Mouse (Mus musculus) erythroblast, embryonic 14.5 days (primary cell): Measurements from ENCODE around the gene A930033H14Rik. TPM values are rescaled to one million over a fixed set of nuclear protein-coding genes. Genes with fewer than 3 reads are reported as not detected.

Experiments
- H3K27me3 ChIP-seq: 2 replicates; pipeline ENCODE4 v1.6.1; 2012; ENCODE audit warnings: inconsistent platforms; ENCODE audit not compliant: control insufficient read depth
- H3K36me3 ChIP-seq: 2 replicates; pipeline ENCODE4 v1.6.1; 2012; ENCODE audit warnings: mild to moderate bottlenecking, inconsistent platforms; ENCODE audit not compliant: control insufficient read depth
- H3K4me1 ChIP-seq: 2 replicates; pipeline ENCODE4 v1.6.1; 2012; ENCODE audit warnings: inconsistent platforms; ENCODE audit not compliant: control insufficient read depth
- H3K4me3 ChIP-seq: replicated peaks from 2 replicates; pipeline ENCODE3; 2012; ENCODE audit warnings: moderate library complexity, mild to moderate bottlenecking, inconsistent platforms
- H3K9me3 ChIP-seq: 2 replicates; pipeline ENCODE4 v1.6.1; 2012; ENCODE audit warnings: low read length, inconsistent platforms, mixed read lengths; ENCODE audit not compliant: control insufficient read depth
- GATA1 ChIP-seq: IDR thresholded peaks from 2 replicates; pipeline ENCODE4 v1.6.1; 2012; ENCODE audit warnings: low read length, inconsistent platforms, mixed read lengths
- TAL1 ChIP-seq: IDR thresholded peaks from 3 replicates; pipeline ENCODE4 v1.6.1; 2012; ENCODE audit warnings: low read length, inconsistent platforms, mixed read lengths
- polyA plus RNA-seq: library from polyadenylated mRNA; stranded (reverse); fragments of >175 nt; gene quantifications from 2 replicates; pipeline ENCODE4 v1.2.3, GENCODE M21; 2012

The A930033H14Rik gene
- polyA plus RNA-seq, 1 experiment, result not detected

DNA sequence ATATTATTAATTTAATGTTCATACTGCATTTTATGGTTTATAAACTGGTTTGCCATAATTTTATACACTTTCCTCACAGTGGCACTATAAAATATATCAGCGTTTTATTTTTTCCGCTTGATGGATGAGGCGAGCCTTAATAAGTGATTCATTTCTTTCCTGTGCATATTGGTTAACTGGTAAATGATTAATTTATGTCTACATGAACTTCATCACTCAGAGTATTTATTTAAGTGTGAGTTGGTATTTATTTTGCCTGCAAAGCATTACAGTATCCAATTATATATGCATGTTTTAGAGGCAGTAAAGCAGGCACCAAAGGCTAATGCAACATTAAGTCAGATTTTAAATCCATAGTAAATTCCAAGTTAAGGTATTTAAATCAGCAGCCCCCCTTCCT is 47.1 kb downstream of the A930033H14Rik start:
- H3K4me1 ChIP-seq, result no peaks in the 10 kb centered on the region
- no peaks in the 10 kb centered on the region for H3K36me3 ChIP-seq
- H3K4me3 ChIP-seq, result no peak overlapping the region
- TF ChIP-seq GATA1 (no peak), TAL1 (no peak)
- no peaks in the 10 kb centered on the region for H3K27me3 ChIP-seq
- H3K9me3 ChIP-seq, result peaks cover 2% of the 10 kb centered on the region; the same call in 1 of the 2 replicates

DNA sequence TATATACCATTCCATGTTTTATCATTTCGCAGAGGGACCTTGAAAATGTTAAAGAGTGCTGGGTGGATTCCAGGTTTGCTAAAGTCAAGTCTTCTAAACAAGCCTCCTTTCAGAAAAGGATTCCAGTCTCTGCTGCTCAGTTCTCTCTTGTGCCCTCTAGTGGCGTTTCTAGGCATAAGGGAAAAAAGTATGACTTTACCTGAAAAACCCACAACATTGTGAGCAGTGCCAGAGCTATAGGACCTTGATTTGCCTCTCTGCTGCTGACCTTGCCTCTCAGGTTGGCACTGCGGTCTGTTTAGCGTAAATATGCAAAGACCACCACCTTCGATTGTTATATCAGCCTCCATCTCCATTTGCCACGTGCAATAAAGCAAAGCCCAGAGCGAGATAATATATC is 47.8 kb downstream of the A930033H14Rik start:
- Histone ChIP-seq H3K4me3 (no peak overlapping the region), H3K36me3 (no peaks in the 10 kb centered on the region), H3K9me3 (peaks cover 2% of the 10 kb centered on the region; the same call in 1 of the 2 replicates), H3K27me3 (no peaks in the 10 kb centered on the region), H3K4me1 (no peaks in the 10 kb centered on the region)
- TF ChIP-seq TAL1 (no peak), GATA1 (no peak)

DNA sequence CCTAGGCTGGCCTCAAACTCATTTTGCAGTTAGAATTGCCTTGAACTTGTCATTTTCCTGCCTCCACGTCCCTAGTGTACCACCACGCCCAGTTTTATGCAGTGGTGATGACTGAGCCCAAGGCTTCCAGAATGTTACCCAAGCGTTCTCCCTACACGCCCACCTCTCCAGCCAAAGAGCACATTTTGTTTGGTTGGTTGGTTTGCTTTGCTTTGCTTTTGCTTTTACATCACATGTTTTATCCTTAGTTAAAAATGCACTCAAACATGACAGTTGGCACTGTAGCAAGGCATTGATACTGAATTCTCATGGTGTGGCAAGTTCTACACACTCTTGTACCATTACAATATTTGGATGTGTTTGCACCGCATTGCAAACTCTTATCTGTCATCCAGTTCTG is 49.7 kb downstream of the A930033H14Rik start:
- H3K9me3 ChIP-seq, result peaks cover 2% of the 10 kb centered on the region; the same call in 1 of the 2 replicates
- no peak overlapping the region for H3K4me3 ChIP-seq
- TF ChIP-seq GATA1, result no peak
- TF ChIP-seq TAL1, result no peak
- no peaks in the 10 kb centered on the region for H3K27me3 ChIP-seq
- no peaks in the 10 kb centered on the region for H3K36me3 ChIP-seq
- no peaks in the 10 kb centered on the region for H3K4me1 ChIP-seq

DNA sequence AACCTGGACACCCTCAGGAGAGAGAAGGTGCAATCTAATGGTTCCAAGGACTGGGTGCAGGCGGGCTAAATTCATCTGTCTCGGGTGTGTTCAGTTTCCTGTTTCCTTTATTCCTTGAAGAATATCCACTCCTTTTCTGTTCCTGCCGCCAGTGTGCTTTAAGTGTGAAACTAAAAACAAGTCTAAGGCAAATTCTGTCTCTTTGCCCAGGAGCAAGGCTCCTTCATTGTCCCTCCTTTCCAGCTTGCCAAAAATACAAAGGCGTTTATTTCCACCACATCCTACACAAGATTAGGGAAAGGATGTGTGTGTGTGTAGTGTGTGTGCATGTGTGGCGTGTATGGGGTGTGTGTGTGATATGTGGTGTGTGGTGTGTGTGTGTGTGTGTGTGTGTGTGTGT is 50.3 kb downstream of the A930033H14Rik start:
- no peaks in the 10 kb centered on the region for H3K4me1 ChIP-seq
- TF ChIP-seq GATA1 (no peak), TAL1 (no peak)
- no peaks in the 10 kb centered on the region for H3K36me3 ChIP-seq
- H3K27me3 ChIP-seq, result no peaks in the 10 kb centered on the region
- H3K9me3 ChIP-seq, result peaks cover 2% of the 10 kb centered on the region; the same call in 1 of the 2 replicates
- H3K4me3 ChIP-seq, result no peak overlapping the region

DNA sequence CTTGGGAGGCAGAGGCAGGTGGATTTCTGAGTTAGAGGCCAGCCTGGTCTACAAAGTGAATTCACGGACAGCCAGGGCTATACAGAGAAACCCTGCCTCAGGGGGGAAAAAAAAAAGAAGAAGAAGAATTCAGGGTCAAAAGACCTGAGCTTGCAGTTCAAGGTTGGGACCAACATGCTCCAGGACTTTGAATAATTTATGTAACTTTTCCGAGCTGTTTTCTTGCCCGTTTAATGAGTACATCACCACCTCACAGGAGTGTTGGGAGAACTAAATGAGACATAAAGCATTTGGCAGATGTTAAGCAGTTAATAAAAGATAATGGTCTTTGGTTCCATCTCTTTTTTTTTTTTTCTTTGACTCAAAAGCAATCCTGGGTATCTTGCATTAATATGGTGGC is 51.4 kb downstream of the A930033H14Rik start:
- Histone ChIP-seq H3K9me3 (peaks cover 2% of the 10 kb centered on the region; the same call in 1 of the 2 replicates), H3K4me1 (no peaks in the 10 kb centered on the region), H3K36me3 (no peaks in the 10 kb centered on the region), H3K4me3 (no peak overlapping the region), H3K27me3 (no peaks in the 10 kb centered on the region)
- TF ChIP-seq GATA1, result no peak
- no peak for TF ChIP-seq TAL1

DNA sequence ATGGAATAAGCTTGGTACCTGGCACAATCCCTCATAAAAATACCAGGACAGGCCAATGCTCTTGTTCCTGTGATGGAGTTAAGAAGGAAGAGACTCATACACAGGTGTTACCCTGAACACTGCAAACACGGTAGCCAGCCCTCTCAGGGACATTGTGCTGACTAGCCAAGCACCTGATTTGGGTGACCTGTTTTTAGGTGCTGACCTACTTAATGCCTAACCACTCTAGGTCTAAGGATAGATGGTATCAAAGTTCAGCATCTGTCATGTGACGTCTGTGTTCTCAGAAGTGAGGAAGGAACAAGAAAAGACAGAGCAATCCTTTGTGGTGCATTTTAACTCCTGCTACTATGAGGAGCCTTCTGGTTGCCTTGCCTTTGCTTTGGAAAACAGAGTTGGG is 52.0 kb downstream of the A930033H14Rik start:
- H3K36me3 ChIP-seq, result no peaks in the 10 kb centered on the region
- no peaks in the 10 kb centered on the region for H3K27me3 ChIP-seq
- peaks cover 2% of the 10 kb centered on the region; the same call in 1 of the 2 replicates for H3K9me3 ChIP-seq
- no peak for TF ChIP-seq GATA1
- TF ChIP-seq TAL1, result no peak
- H3K4me3 ChIP-seq, result no peak overlapping the region
- no peaks in the 10 kb centered on the region for H3K4me1 ChIP-seq

Other genes starting within 250 kb of the A930033H14Rik start
- 0.03 TPM in 2 replicates for gene Rhobtb1, start 61.7 kb downstream of the A930033H14Rik start, polyA plus RNA-seq
- 5.0 and 7.7 TPM in 2 replicates for gene Cdk1, start 139.8 kb upstream of the A930033H14Rik start, polyA plus RNA-seq
- gene Ank3, start 185.7 kb upstream of the A930033H14Rik start, polyA plus RNA-seq, result 0.03 TPM in 1 of 2 replicates, not detected in the other